Mouse (Mus musculus) kidney, adult 8-10 months (tissue): Measurements from ENCODE around the gene Trpc5.

Source experiments
- DNase-seq, 2 experiments: peaks; one replicate each; pipeline ENCODE4 v3.0.0; 2022

Gene Trpc5

DNA sequence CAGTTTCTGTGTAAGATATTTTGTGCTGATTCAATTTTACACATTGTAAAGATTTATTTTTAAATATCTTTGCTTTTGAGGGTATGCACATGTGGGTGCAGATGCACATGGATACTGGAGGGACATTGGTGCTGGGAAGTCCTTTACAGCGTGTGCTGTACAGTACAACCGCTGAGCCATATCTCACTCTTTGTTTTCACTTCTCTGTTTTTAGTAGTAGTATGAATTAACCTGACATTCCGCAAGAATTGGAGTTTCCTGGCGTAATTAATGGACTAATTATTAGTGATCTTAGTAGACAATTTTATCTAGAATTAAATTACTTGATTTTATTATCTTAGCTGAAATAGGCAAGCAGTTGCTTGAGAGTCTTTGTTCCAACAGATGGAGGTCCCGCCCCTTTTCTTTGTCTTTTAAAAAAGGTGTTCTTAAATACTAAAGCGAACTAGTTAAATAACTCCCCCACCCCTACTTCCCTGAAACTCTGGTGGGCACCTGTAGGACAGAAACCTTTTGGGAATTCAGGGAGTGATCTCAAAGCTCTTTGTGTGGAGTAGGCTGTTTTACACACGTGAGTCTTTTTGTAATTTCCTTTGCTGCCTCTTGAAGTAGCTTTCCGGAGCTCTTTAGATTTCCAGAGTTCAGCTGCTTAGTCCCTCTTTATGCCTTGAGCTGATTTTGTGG, 352.5 kb downstream of the Trpc5 start:
- no peak for DNase-seq
